Mouse (Mus musculus) intestine, postnatal 0 days (tissue): ENCODE measurements around the gene Hic1. TPM values are rescaled to one million over a fixed set of nuclear protein-coding genes. Genes with fewer than 3 reads are reported as not detected.

Experiments used
- ATAC-seq: fragments of 200-750 bp; cut with Nextera tagmentation; 2 replicates; pipeline ENCODE4 v1.8.0; 2017; ENCODE audit warnings: mild to moderate bottlenecking, moderate TSS enrichment, moderate library complexity
- H3K27ac ChIP-seq: fragments of 300-500 bp; sonication (generic); 2 replicates; pipeline ENCODE4 v1.5.1; 2014; ENCODE audit warnings: mild to moderate bottlenecking, low read depth, low read length, moderate library complexity
- H3K27me3 ChIP-seq: fragments of 300-500 bp; sonication (generic); replicated peaks from 2 replicates; pipeline ENCODE4 v1.6.1; 2014; ENCODE audit warnings: low read length, mixed read lengths; ENCODE audit not compliant: control insufficient read depth, insufficient read depth
- H3K36me3 ChIP-seq: fragments of 300-500 bp; sonication (generic); 2 replicates; pipeline ENCODE4 v1.6.1; 2014; ENCODE audit warnings: mild to moderate bottlenecking, moderate library complexity; ENCODE audit not compliant: control insufficient read depth, insufficient read depth
- H3K4me1 ChIP-seq: fragments of 300-500 bp; sonication (generic); replicated peaks from 2 replicates; pipeline ENCODE4 v1.6.1; 2014; ENCODE audit warnings: antibody characterized with exemption, low read length, mixed read lengths; ENCODE audit not compliant: control insufficient read depth, insufficient read depth
- H3K4me2 ChIP-seq: fragments of 300-500 bp; sonication (generic); replicated peaks from 2 replicates; pipeline ENCODE4 v1.6.1; 2014; ENCODE audit warnings: low read depth, mild to moderate bottlenecking, moderate library complexity
- H3K4me3 ChIP-seq: fragments of 300-500 bp; sonication (generic); 2 replicates; pipeline ENCODE4 v1.5.1; 2014; ENCODE audit warnings: low read depth, low read length
- H3K9ac ChIP-seq: fragments of 300-500 bp; sonication (generic); 2 replicates; pipeline ENCODE4 v1.6.1; 2014; ENCODE audit warnings: mild to moderate bottlenecking, low read depth, low read length
- H3K9me3 ChIP-seq: fragments of 300-500 bp; sonication (generic); 2 replicates; pipeline ENCODE4 v1.6.1; 2016; ENCODE audit warnings: mixed run types; ENCODE audit not compliant: control insufficient read depth
- CTCF ChIP-seq: sonication (generic); IDR thresholded peaks from 2 replicates; pipeline ENCODE4 v1.5.1; 2016; ENCODE audit warnings: low read depth, mild to moderate bottlenecking, control low read depth, antibody characterized with exemption, moderate library complexity
- WGBS: fragments of 180-500 bp; shearing (Covaris S2); extraction: QIAGEN DNeasy Blood & Tissue Kit; methylation state at CpG from one replicate; pipeline ENCODE4 v1.1.7; 2014; 5-methylcytosine and 5-hydroxymethylcytosine counted together
- microRNA counts: library from miRNA; unstranded; fragments of <30 nt; microRNA quantifications from one replicate; lab custom pipeline; 2016
- microRNA-seq: library from miRNA; unstranded; fragments of <30 nt; microRNA quantifications from one replicate; pipeline ENCODE4, GENCODE M21; 2016
- polyA plus RNA-seq: library from polyadenylated mRNA; unstranded; fragments of >200 nt; fragmentation: Nextera tagmentation; extraction: Ambion mirVana; gene quantifications from 2 replicates; pipeline ENCODE4 v1.2.1, GENCODE M21; 2015

Gene Hic1
- polyA plus RNA-seq, 1 experiment from 2014 or later: 8.8 TPM

DNA sequence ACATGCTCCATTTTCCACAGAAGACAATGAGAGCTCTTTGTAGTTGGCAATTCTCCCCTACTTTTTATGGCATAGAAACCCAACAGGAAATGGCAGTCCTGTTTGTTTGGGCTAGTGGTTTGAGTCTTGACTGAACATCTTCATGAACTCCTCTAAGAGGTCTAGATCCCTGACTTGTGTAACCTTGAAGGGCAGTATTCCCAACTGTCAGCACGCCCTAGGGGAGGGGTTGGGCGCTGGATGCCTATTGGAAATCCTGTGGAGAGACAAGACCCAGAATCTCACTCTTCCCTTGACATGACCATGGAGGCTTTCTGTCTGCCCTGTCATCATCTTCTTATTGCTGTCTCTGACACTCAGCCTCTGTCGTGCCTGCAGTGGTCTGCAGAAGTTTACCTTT, 49.5 kb downstream of the Hic1 start:
- no peak overlapping the region for H3K4me3 ChIP-seq
- H3K4me2 ChIP-seq: no peak overlapping the region
- no peaks in the 10 kb centered on the region for H3K36me3 ChIP-seq
- no peaks in the 10 kb centered on the region for H3K4me1 ChIP-seq
- H3K27me3 ChIP-seq: no peaks in the 10 kb centered on the region
- no peak for TF ChIP-seq CTCF
- no peak for ATAC-seq
- H3K9me3 ChIP-seq: no peaks in the 10 kb centered on the region
- H3K9ac ChIP-seq: no peak overlapping the region
- no peak overlapping the region for H3K27ac ChIP-seq
- 83% methylated on average over 3 of the region's 3 CpGs for WGBS

DNA sequence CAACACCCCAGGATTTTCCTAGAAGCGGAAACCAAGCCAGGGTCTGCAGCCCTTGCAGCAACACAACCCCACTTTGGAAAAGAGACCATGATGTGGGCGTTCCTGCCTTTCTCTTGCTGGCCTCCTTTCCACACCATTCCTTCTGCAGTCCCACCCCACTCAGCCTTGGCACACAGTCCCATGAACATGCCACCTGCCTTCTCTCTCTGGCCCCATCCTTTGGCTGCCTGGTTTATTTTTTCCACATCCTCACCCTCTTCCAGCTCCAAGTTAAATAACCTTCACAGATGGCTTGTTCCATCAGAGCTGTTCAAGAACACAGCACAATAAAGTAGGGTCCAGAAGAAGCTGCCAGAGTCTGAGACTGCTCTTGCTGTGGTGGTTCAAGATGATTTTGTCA, 50.0 kb downstream of the Hic1 start:
- Histone ChIP-seq H3K36me3 (no peaks in the 10 kb centered on the region), H3K4me2 (no peak overlapping the region), H3K4me1 (no peaks in the 10 kb centered on the region), H3K4me3 (no peak overlapping the region), H3K27ac (no peak overlapping the region), H3K9me3 (no peaks in the 10 kb centered on the region), H3K9ac (no peak overlapping the region), H3K27me3 (no peaks in the 10 kb centered on the region)
- no peak for TF ChIP-seq CTCF
- 86% methylated on average over 2 of the region's 2 CpGs for WGBS
- no peak for ATAC-seq

DNA sequence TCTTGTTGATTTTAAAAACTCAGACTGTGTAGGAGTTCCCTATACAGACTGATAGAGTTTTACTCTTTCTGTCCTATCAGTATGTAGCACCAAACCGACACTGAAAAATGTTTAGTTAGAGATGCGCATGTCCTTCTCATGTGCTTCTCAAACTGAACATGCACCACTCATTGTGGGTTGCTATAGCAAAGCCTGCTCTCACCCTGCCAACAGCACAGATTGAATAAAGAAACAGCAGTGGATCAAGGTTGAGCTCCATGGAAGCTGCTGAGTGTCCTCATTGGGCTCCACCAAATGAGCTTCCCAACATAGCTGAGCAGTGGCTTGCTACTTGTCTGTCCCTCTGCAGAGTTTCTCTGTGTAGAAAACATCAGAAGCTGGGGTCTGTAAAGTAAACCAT, 51.2 kb downstream of the Hic1 start:
- Histone ChIP-seq H3K36me3 (no peaks in the 10 kb centered on the region), H3K4me2 (no peak overlapping the region), H3K4me3 (no peak overlapping the region), H3K4me1 (no peaks in the 10 kb centered on the region), H3K9ac (no peak overlapping the region), H3K27me3 (no peaks in the 10 kb centered on the region), H3K9me3 (no peaks in the 10 kb centered on the region), H3K27ac (no peak overlapping the region)
- no peak for TF ChIP-seq CTCF
- WGBS: 72% methylated on average over 2 of the region's 2 CpGs
- ATAC-seq: no peak

DNA sequence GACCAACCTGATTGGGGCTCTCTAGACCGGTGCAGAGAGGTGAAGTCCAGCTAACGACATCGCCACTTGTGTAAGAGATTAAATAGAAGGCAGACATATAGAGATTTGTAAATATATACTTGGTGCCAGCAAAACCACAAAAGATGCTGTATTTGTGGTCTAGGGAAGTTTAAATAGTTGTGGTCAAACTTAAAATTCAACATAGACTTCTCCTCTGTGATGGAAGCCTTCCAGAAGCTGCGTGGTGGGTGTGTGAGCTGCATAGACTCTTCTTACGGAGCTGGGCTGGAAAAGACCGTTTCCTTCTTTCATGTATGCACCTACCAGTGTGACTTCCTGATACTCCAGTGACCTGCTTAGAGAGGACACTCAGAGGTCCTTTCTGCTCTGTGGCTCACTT, 52.9 kb downstream of the Hic1 start:
- Histone ChIP-seq H3K27ac (no peak overlapping the region), H3K4me2 (no peak overlapping the region), H3K4me1 (no peaks in the 10 kb centered on the region), H3K27me3 (no peaks in the 10 kb centered on the region), H3K9ac (no peak overlapping the region), H3K9me3 (no peaks in the 10 kb centered on the region), H3K4me3 (no peak overlapping the region), H3K36me3 (no peaks in the 10 kb centered on the region)
- WGBS: 75% methylated on average over 6 of the region's 6 CpGs
- no peak for ATAC-seq
- TF ChIP-seq CTCF: no peak

MicroRNA genes within 50 kb of the gene (microRNA counts, 519-probe panel; counts per million panel counts)
- microRNA mmu-miR-132 (lab: Ali Mortazavi, UCI) (3,928 counts per million, percentile 55 among the panel's probes with 10 or more counts), microRNA mmu-miR-212 (lab: Ali Mortazavi, UCI) (not detected)

Small RNA genes within 50 kb of the gene (microRNA-seq; reads per million reads assigned to microRNA genes)
- gene Mir132 (317 reads per million, percentile 62 among the genes with 10 or more reads in this experiment), gene Mir212 (33.2 reads per million, percentile 33 among the genes with 10 or more reads in this experiment)

Other genes starting within 250 kb of the Hic1 start
- gene Smg6, start 243.7 kb downstream of the Hic1 start, polyA plus RNA-seq: 6.5 and 7.3 TPM in 2 replicates
- gene Srr, start 243.6 kb downstream of the Hic1 start, polyA plus RNA-seq: 20.3 and 22.4 TPM in 2 replicates
- 21.6 and 22.4 TPM in 2 replicates for gene Ovca2, start 9.3 kb upstream of the Hic1 start, polyA plus RNA-seq
- 11.3 and 12.3 TPM in 2 replicates for gene Dph1, start 21.7 kb upstream of the Hic1 start, polyA plus RNA-seq
- gene Rtn4rl1, start 24.3 kb upstream of the Hic1 start, polyA plus RNA-seq: 1.5 and 1.8 TPM in 2 replicates
- gene Rpa1, start 178.8 kb upstream of the Hic1 start, polyA plus RNA-seq: 32.1 and 34.4 TPM in 2 replicates
- gene Smyd4, start 178.9 kb upstream of the Hic1 start, polyA plus RNA-seq: 3.1 and 3.4 TPM in 2 replicates